Comparison of ENCODE assay signal across 8 mouse cellular contexts in genomic region chr10:127078677-127079575, GRCm38 (mm10). TPM values are rescaled to one million over a fixed set of nuclear protein-coding genes. Genes with fewer than 3 reads are reported as not detected.
DNase-seq lines count a peak whose midpoint lies in the region; ATAC-seq and TF ChIP-seq lines count a peak whose summit lies in the region.

No protein-coding gene starts in this region.

- peaks cover 3% of the 10 kb centered on the region for H3K4me1 ChIP-seq in lung, adult 2 months (ENCODE audit: control insufficient read depth, insufficient read depth, low read length)
- H3K4me1 ChIP-seq in heart, postnatal 0 days (ENCODE audit: control insufficient read depth, insufficient read depth), result no peaks in the 10 kb centered on the region
- peaks cover 9% of the 10 kb centered on the region; the same call in 1 of the 2 replicates for H3K4me1 ChIP-seq in limb, embryonic 14.5 days (ENCODE audit: control insufficient read depth, insufficient read depth, low read length)
- peaks cover 45% of the 10 kb centered on the region for H3K4me1 ChIP-seq in olfactory bulb, adult 2 months (ENCODE audit: control insufficient read depth, insufficient read depth, low read length)

- TF ChIP-seq CTCF in lung, adult 2 months (IDR thresholded peaks at IDR 0.05; ENCODE audit: insufficient read depth, low read length), result no peak
- TF ChIP-seq CTCF in heart, postnatal 0 days (IDR thresholded peaks at IDR 0.05; ENCODE audit: low read depth), result no peak
- no peak for TF ChIP-seq CTCF in olfactory bulb, adult 2 months (IDR thresholded peaks at IDR 0.05; ENCODE audit: insufficient read depth, low read depth, low read length)

- H3K27ac ChIP-seq in heart, postnatal 0 days (ENCODE audit: low read depth), result no peak overlapping the region
- H3K27ac ChIP-seq in limb, embryonic 14.5 days (replicated peaks; ENCODE audit: low read depth, low read length), result no peak overlapping the region
- peak overlapping the region; percentile 99 for H3K27ac ChIP-seq in olfactory bulb, adult 2 months (ENCODE audit: insufficient read depth, low read depth, low read length)

- TF ChIP-seq POLR2A in lung, adult 2 months (IDR thresholded peaks at IDR 0.05; ENCODE audit: borderline replicate concordance, extremely low read depth, low read depth, low read length), result no peak
- TF ChIP-seq POLR2A in limb, embryonic 14.5 days (IDR thresholded peaks at IDR 0.05; ENCODE audit: borderline replicate concordance, extremely low read depth, insufficient read depth, insufficient read length), result no peak
- 0 out of 2 replicates have a peak, but pooled peaks have one; percentile 13 for TF ChIP-seq POLR2A in olfactory bulb, adult 2 months (IDR thresholded peaks at IDR 0.05; ENCODE audit: insufficient read depth, low read depth, low read length)

- no peak for TF ChIP-seq EP300 in heart, postnatal 0 days (IDR thresholded peaks at IDR 0.05; ENCODE audit: low read depth)

- H3K27me3 ChIP-seq in heart, postnatal 0 days (ENCODE audit: control insufficient read depth, insufficient read depth, low read length), result peaks cover 86% of the 10 kb centered on the region
- peaks cover 71% of the 10 kb centered on the region for H3K27me3 ChIP-seq in limb, embryonic 14.5 days (ENCODE audit: control insufficient read depth, insufficient read depth, low read length)

- H3K36me3 ChIP-seq in heart, postnatal 0 days (replicated peaks; ENCODE audit: control insufficient read depth, insufficient read depth, low read length), result no peaks in the 10 kb centered on the region
- H3K36me3 ChIP-seq in limb, embryonic 14.5 days (ENCODE audit: control insufficient read depth, insufficient read depth, low read length), result no peaks in the 10 kb centered on the region

- ATAC-seq in heart, postnatal 0 days (ENCODE audit: insufficient read depth, low read depth), result no peak; the same call in 1 of the 2 replicates
- ATAC-seq in limb, embryonic 14.5 days (ENCODE audit: low FRiP score, low read depth), result no peak; the same call in 1 of the 2 replicates

- H3K9me3 ChIP-seq in heart, postnatal 0 days (replicated peaks; ENCODE audit: control insufficient read depth, low read length), result no peaks in the 10 kb centered on the region
- no peaks in the 10 kb centered on the region for H3K9me3 ChIP-seq in limb, embryonic 14.5 days (ENCODE audit: control insufficient read depth, low read length)

- peak overlapping the region; percentile 65 for H3K4me2 ChIP-seq in heart, postnatal 0 days (ENCODE audit: low read depth, low read length)
- H3K4me2 ChIP-seq in limb, embryonic 14.5 days (replicated peaks; ENCODE audit: low read depth, low read length, severe bottlenecking), result peak overlapping the region; percentile 96

- peak overlapping the region; percentile 13 for H3K4me3 ChIP-seq in lung, adult 2 months (replicated peaks; ENCODE audit: extremely low read depth, low read depth, low read length)
- peak overlapping the region; percentile 45 for H3K4me3 ChIP-seq in heart, postnatal 0 days (ENCODE audit: low read depth, low read length)
- H3K4me3 ChIP-seq in limb, embryonic 14.5 days (replicated peaks; ENCODE audit: low read length), result peak overlapping the region; percentile 52
- peak overlapping the region; percentile 89 for H3K4me3 ChIP-seq in olfactory bulb, adult 2 months (ENCODE audit: insufficient read depth, low read depth, low read length)

- H3K9ac ChIP-seq in heart, postnatal 0 days (replicated peaks; ENCODE audit: low read depth, low read length), result 0 out of 2 replicates have a peak overlapping the region, but pooled peaks have one; percentile 25
- H3K9ac ChIP-seq in limb, embryonic 14.5 days (ENCODE audit: low read depth, low read length, severe bottlenecking), result peak overlapping the region; percentile 56

- WGBS in lung, adult 2 months, result 12% methylated on average over 47 of the region's 49 CpGs
- WGBS in heart, postnatal 0 days, result 5% methylated on average over 29 of the region's 49 CpGs
- 2% methylated on average over 24 of the region's 49 CpGs for WGBS in limb, embryonic 14.5 days
- WGBS in olfactory bulb, adult 2 months, result 2% methylated on average over 38 of the region's 49 CpGs

- DNase-seq in lung, adult 2 months, result no peak
- DNase-seq in lung, postnatal 10 days, result no peak
- peak; percentile 64 for DNase-seq in embryo, embryonic 10 days (ENCODE audit: low spot score)
- no peak for DNase-seq in heart, postnatal 0 days (ENCODE audit: low spot score)
- DNase-seq in limb, embryonic 14.5 days (ENCODE audit: low spot score), result peak; percentile 74
- no peak for DNase-seq in T-cell, adult 2 months (ENCODE audit: low spot score)
- no peak for DNase-seq in thymus, adult 18-20 months

RNA-seq across cellular contexts. Expression of gene Agap2, which starts 3.8 kb away (rescaled TPM):
- 5.2 and 7.7 TPM in 2 replicates for polyA plus RNA-seq in lung, adult 2 months (2012; rRNA removed)
- 1.4 and 1.7 TPM in 2 replicates for total RNA-seq in heart, postnatal 0 days (2014; rRNA removed; ENCODE audit: low replicate concordance)
- 0.15 and 0.29 TPM in 2 replicates for polyA plus RNA-seq in heart, postnatal 0 days (2015; fragmentation: Nextera tagmentation; extraction: Ambion mirVana)
- polyA plus RNA-seq in limb, embryonic 14.5 days (2012; rRNA removed), result 5.3 and 6.0 TPM in 2 replicates
- 0.32 and 0.57 TPM in 2 replicates for polyA plus RNA-seq in limb, embryonic 14.5 days (2014; fragmentation: Nextera tagmentation; extraction: Ambion mirVana)
- polyA plus RNA-seq in olfactory bulb, adult 2 months (2012; ENCODE audit: insufficient read depth, insufficient read length, low replicate concordance, missing spikeins), result 219 TPM in 1 of 2 replicates, not detected in the other

RNA-seq across cellular contexts. Expression of gene Tspan31, which starts 8.9 kb away (rescaled TPM):
- 60.8 and 99.3 TPM in 2 replicates for polyA plus RNA-seq in lung, adult 2 months (2012; rRNA removed)
- 104 and 117 TPM in 2 replicates for total RNA-seq in heart, postnatal 0 days (2014; rRNA removed; ENCODE audit: low replicate concordance)
- 73.5 and 79.9 TPM in 2 replicates for polyA plus RNA-seq in heart, postnatal 0 days (2015; fragmentation: Nextera tagmentation; extraction: Ambion mirVana)
- polyA plus RNA-seq in limb, embryonic 14.5 days (2012; rRNA removed), result 124 and 164 TPM in 2 replicates
- polyA plus RNA-seq in limb, embryonic 14.5 days (2014; fragmentation: Nextera tagmentation; extraction: Ambion mirVana), result 58.3 and 72.1 TPM in 2 replicates
- polyA plus RNA-seq in olfactory bulb, adult 2 months (2012; ENCODE audit: insufficient read depth, insufficient read length, low replicate concordance, missing spikeins), result not detected in 2 replicates

RNA-seq across cellular contexts. Expression of gene Cdk4, which starts 15.6 kb away (rescaled TPM):
- 151 and 182 TPM in 2 replicates for polyA plus RNA-seq in lung, adult 2 months (2012; rRNA removed)
- 457 and 539 TPM in 2 replicates for total RNA-seq in heart, postnatal 0 days (2014; rRNA removed; ENCODE audit: low replicate concordance)
- polyA plus RNA-seq in heart, postnatal 0 days (2015; fragmentation: Nextera tagmentation; extraction: Ambion mirVana), result 382 and 392 TPM in 2 replicates
- polyA plus RNA-seq in limb, embryonic 14.5 days (2012; rRNA removed), result 1,132 and 1,227 TPM in 2 replicates
- polyA plus RNA-seq in limb, embryonic 14.5 days (2014; fragmentation: Nextera tagmentation; extraction: Ambion mirVana), result 1,659 and 1,732 TPM in 2 replicates
- not detected in 2 replicates for polyA plus RNA-seq in olfactory bulb, adult 2 months (2012; ENCODE audit: insufficient read depth, insufficient read length, low replicate concordance, missing spikeins)

RNA-seq across cellular contexts. Expression of gene March9, which starts 18.9 kb away (rescaled TPM):
- polyA plus RNA-seq in lung, adult 2 months (2012; rRNA removed), result 5.4 and 6.1 TPM in 2 replicates
- total RNA-seq in heart, postnatal 0 days (2014; rRNA removed; ENCODE audit: low replicate concordance), result 0.65 and 1.0 TPM in 2 replicates
- 0.14 TPM in 2 replicates for polyA plus RNA-seq in heart, postnatal 0 days (2015; fragmentation: Nextera tagmentation; extraction: Ambion mirVana)
- 8.6 and 9.8 TPM in 2 replicates for polyA plus RNA-seq in limb, embryonic 14.5 days (2012; rRNA removed)
- polyA plus RNA-seq in limb, embryonic 14.5 days (2014; fragmentation: Nextera tagmentation; extraction: Ambion mirVana), result 2.7 and 3.1 TPM in 2 replicates
- not detected in 2 replicates for polyA plus RNA-seq in olfactory bulb, adult 2 months (2012; ENCODE audit: insufficient read depth, insufficient read length, low replicate concordance, missing spikeins)

RNA-seq across cellular contexts. Expression of gene Cyp27b1, which starts 30.9 kb away (rescaled TPM):
- 0.14 and 0.26 TPM in 2 replicates for polyA plus RNA-seq in lung, adult 2 months (2012; rRNA removed)
- not detected in 2 replicates for total RNA-seq in heart, postnatal 0 days (2014; rRNA removed; ENCODE audit: low replicate concordance)
- polyA plus RNA-seq in heart, postnatal 0 days (2015; fragmentation: Nextera tagmentation; extraction: Ambion mirVana), result 0.04 and 0.08 TPM in 2 replicates
- polyA plus RNA-seq in limb, embryonic 14.5 days (2012; rRNA removed), result 1.1 and 1.5 TPM in 2 replicates
- 0.19 and 0.53 TPM in 2 replicates for polyA plus RNA-seq in limb, embryonic 14.5 days (2014; fragmentation: Nextera tagmentation; extraction: Ambion mirVana)
- not detected in 2 replicates for polyA plus RNA-seq in olfactory bulb, adult 2 months (2012; ENCODE audit: insufficient read depth, insufficient read length, low replicate concordance, missing spikeins)

Comparison
In these comparisons a context has a peak if more than half of its experiments do, and no peak if none do; other contexts are left out.
1. DNase-seq: peak in embryo, embryonic 10 days (single experiment) and limb, embryonic 14.5 days (single experiment); none in lung, adult 2 months (single experiment), lung, postnatal 10 days (single experiment), heart, postnatal 0 days (single experiment), T-cell, adult 2 months (single experiment) and thymus, adult 18-20 months (0 of 2).
2. H3K4me3 ChIP-seq: peak in every context shown above with its lines; median percentile 89 in olfactory bulb, adult 2 months; 52 in limb, embryonic 14.5 days; 45 in heart, postnatal 0 days; 13 in lung, adult 2 months.